Mouse (Mus musculus) cerebellum, adult 2 months (tissue): Measurements from ENCODE around the gene Fmod.

Source experiments
- CTCF ChIP-seq: fragments of 200-500 bp; IDR thresholded peaks from 2 replicates; pipeline ENCODE4 v1.5.1; 2011; ENCODE audit warnings: low read depth, mild to moderate bottlenecking, control low read depth, low read length, moderate library complexity, borderline replicate concordance; ENCODE audit not compliant: insufficient read depth
- POLR2A ChIP-seq: fragments of 200-500 bp; IDR thresholded peaks from 2 replicates; pipeline ENCODE4 v1.6.1; 2011; ENCODE audit warnings: low read length, control low read depth, borderline replicate concordance; ENCODE audit not compliant: insufficient read depth

- TF ChIP-seq CTCF (no peak), POLR2A (no peak)
Measured at GRCm38 (mm10) chr1:134063773-134064125, 26.7 kb downstream of the Fmod start.
